Mouse (Mus musculus): Measurements from ENCODE around the gene Ddx31. TPM values are rescaled to one million over a fixed set of nuclear protein-coding genes. Genes with fewer than 3 reads are reported as not detected.

Gene Ddx31
- polyA plus RNA-seq, 1 experiment: 27.0 TPM

- Histone ChIP-seq H3K4me1 (ENCODE audit: control insufficient read depth, insufficient read depth, low read length) (no peaks in the 10 kb centered on the region), H3K27ac (ENCODE audit: insufficient read depth, low read length) (no peak overlapping the region), H3K4me3 (ENCODE audit: low read depth, low read length) (no peak overlapping the region), H3K9ac (ENCODE audit: low read depth, poor library complexity, severe bottlenecking) (no peak overlapping the region), H3K27me3 (ENCODE audit: control insufficient read depth, insufficient read depth, low read length, poor library complexity, severe bottlenecking) (no peaks in the 10 kb centered on the region), H3K9me3 (replicated peaks; ENCODE audit: control insufficient read depth, insufficient read depth, low read length, poor library complexity, severe bottlenecking) (no peaks in the 10 kb centered on the region), H3K36me3 (ENCODE audit: control insufficient read depth, insufficient read depth, low read length, poor library complexity, severe bottlenecking) (no peaks in the 10 kb centered on the region)
- TF ChIP-seq CTCF (IDR thresholded peaks at IDR 0.05; ENCODE audit: low read depth, low read length): no peak
- no peak for TF ChIP-seq EP300 (IDR thresholded peaks at IDR 0.05; ENCODE audit: insufficient read depth, low read depth, low read length)
- TF ChIP-seq POLR2A (IDR thresholded peaks at IDR 0.05; ENCODE audit: insufficient read depth, low read length): no peak
These were observed 98.8 kb downstream of the Ddx31 start for GRCm38 (mm10) chr2:28938997-28939396.

DNA sequence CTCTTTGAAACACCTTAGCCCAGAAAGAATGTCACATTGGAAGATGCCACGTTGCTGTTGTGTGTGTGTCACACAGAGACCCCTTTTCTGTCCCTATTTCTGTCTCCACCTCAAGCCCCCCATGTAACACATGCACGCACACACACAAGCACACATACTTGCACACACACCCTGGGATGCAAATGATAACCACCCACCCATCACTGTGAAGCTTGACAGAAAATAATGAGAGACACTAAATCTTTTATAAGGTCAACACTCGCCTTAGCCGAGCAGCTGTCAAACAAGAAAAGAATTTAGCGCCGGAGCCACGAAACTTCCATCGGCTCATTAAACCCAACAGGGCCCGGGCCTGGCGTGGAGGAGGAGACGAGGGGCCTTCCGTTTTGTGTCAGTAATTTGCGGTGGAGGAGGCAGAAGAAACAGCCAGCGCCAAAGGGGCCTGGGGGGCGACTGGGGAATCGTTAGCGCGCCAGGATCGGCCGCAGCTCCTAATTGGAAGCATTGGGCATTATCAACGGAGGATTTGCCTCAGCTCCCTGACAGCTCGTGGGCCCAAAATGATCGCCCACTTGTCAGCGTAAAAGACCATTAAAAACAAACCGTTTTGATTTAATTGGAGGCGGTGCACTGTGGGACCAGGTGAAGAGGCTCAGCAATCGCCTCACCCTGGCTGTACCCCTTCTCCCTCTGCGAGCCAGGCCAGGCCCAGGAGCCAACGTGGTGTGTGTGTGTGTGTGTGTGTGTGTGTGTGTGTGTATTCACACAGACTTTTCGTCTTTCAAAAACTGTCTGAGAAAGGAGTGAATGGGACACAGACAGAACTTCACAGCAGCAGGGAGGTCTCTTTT lies 103.7 kb downstream of the Ddx31 start:
- Histone ChIP-seq H3K4me1 (ENCODE audit: control insufficient read depth, insufficient read depth, low read length) (no peaks in the 10 kb centered on the region), H3K36me3 (ENCODE audit: control insufficient read depth, insufficient read depth, low read length, poor library complexity, severe bottlenecking) (no peaks in the 10 kb centered on the region), H3K9me3 (replicated peaks; ENCODE audit: control insufficient read depth, insufficient read depth, low read length, poor library complexity, severe bottlenecking) (no peaks in the 10 kb centered on the region), H3K4me3 (ENCODE audit: low read depth, low read length) (no peak overlapping the region), H3K9ac (ENCODE audit: low read depth, poor library complexity, severe bottlenecking) (no peak overlapping the region), H3K27me3 (ENCODE audit: control insufficient read depth, insufficient read depth, low read length, poor library complexity, severe bottlenecking) (no peaks in the 10 kb centered on the region), H3K27ac (ENCODE audit: insufficient read depth, low read length) (no peak overlapping the region)
- no peak for TF ChIP-seq EP300 (IDR thresholded peaks at IDR 0.05; ENCODE audit: insufficient read depth, low read depth, low read length)
- TF ChIP-seq POLR2A (IDR thresholded peaks at IDR 0.05; ENCODE audit: insufficient read depth, low read length): no peak
- TF ChIP-seq CTCF (IDR thresholded peaks at IDR 0.05; ENCODE audit: low read depth, low read length): no peak

GRCm38 (mm10) chr2:28945388-28945787 lies 105.2 kb downstream of the Ddx31 start:
- no peaks in the 10 kb centered on the region for H3K9me3 ChIP-seq (replicated peaks; ENCODE audit: control insufficient read depth, insufficient read depth, low read length, poor library complexity, severe bottlenecking)
- H3K27me3 ChIP-seq (ENCODE audit: control insufficient read depth, insufficient read depth, low read length, poor library complexity, severe bottlenecking): no peaks in the 10 kb centered on the region
- H3K27ac ChIP-seq (ENCODE audit: insufficient read depth, low read length): no peak overlapping the region
- H3K4me3 ChIP-seq (ENCODE audit: low read depth, low read length): no peak overlapping the region
- H3K36me3 ChIP-seq (ENCODE audit: control insufficient read depth, insufficient read depth, low read length, poor library complexity, severe bottlenecking): no peaks in the 10 kb centered on the region
- no peaks in the 10 kb centered on the region for H3K4me1 ChIP-seq (ENCODE audit: control insufficient read depth, insufficient read depth, low read length)
- TF ChIP-seq CTCF (IDR thresholded peaks at IDR 0.05; ENCODE audit: low read depth, low read length) (no peak), EP300 (IDR thresholded peaks at IDR 0.05; ENCODE audit: insufficient read depth, low read depth, low read length) (no peak), POLR2A (IDR thresholded peaks at IDR 0.05; ENCODE audit: insufficient read depth, low read length) (no peak)
- H3K9ac ChIP-seq (ENCODE audit: low read depth, poor library complexity, severe bottlenecking): no peak overlapping the region

GRCm38 (mm10) chr2:28946312-28946711 lies 106.1 kb downstream of the Ddx31 start:
- Histone ChIP-seq H3K9me3 (replicated peaks; ENCODE audit: control insufficient read depth, insufficient read depth, low read length, poor library complexity, severe bottlenecking) (no peaks in the 10 kb centered on the region), H3K36me3 (ENCODE audit: control insufficient read depth, insufficient read depth, low read length, poor library complexity, severe bottlenecking) (no peaks in the 10 kb centered on the region), H3K9ac (ENCODE audit: low read depth, poor library complexity, severe bottlenecking) (no peak overlapping the region), H3K27ac (ENCODE audit: insufficient read depth, low read length) (no peak overlapping the region), H3K27me3 (ENCODE audit: control insufficient read depth, insufficient read depth, low read length, poor library complexity, severe bottlenecking) (no peaks in the 10 kb centered on the region), H3K4me1 (ENCODE audit: control insufficient read depth, insufficient read depth, low read length) (no peaks in the 10 kb centered on the region), H3K4me3 (ENCODE audit: low read depth, low read length) (no peak overlapping the region)
- TF ChIP-seq POLR2A (IDR thresholded peaks at IDR 0.05; ENCODE audit: insufficient read depth, low read length): no peak
- no peak for TF ChIP-seq CTCF (IDR thresholded peaks at IDR 0.05; ENCODE audit: low read depth, low read length)
- no peak for TF ChIP-seq EP300 (IDR thresholded peaks at IDR 0.05; ENCODE audit: insufficient read depth, low read depth, low read length)

DNA sequence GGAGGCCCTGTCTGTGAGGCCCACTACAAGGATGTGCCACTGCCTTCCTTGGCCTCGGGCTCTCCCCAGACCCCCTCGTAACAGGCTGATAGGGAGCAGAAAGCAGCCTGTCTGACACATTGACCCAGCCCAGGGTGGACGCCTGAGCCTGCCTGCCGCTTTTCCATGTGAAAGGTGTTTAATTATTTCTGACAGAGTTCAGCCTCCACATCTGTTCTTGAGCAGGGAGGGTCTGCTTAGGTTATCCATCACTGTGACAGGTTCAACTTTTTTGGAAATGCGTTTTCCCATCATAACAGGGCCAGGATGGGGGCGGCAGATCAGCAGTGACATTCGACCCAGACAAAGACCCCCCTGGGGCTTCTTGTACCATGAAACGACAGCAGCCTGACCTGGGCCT lies 112.8 kb downstream of the Ddx31 start:
- Histone ChIP-seq H3K4me3 (ENCODE audit: low read depth, low read length) (no peak overlapping the region), H3K9me3 (replicated peaks; ENCODE audit: control insufficient read depth, insufficient read depth, low read length, poor library complexity, severe bottlenecking) (no peaks in the 10 kb centered on the region), H3K4me1 (ENCODE audit: control insufficient read depth, insufficient read depth, low read length) (no peaks in the 10 kb centered on the region), H3K9ac (ENCODE audit: low read depth, poor library complexity, severe bottlenecking) (no peak overlapping the region), H3K27ac (ENCODE audit: insufficient read depth, low read length) (no peak overlapping the region), H3K27me3 (ENCODE audit: control insufficient read depth, insufficient read depth, low read length, poor library complexity, severe bottlenecking) (no peaks in the 10 kb centered on the region), H3K36me3 (ENCODE audit: control insufficient read depth, insufficient read depth, low read length, poor library complexity, severe bottlenecking) (no peaks in the 10 kb centered on the region)
- TF ChIP-seq POLR2A (IDR thresholded peaks at IDR 0.05; ENCODE audit: insufficient read depth, low read length): no peak
- TF ChIP-seq CTCF (IDR thresholded peaks at IDR 0.05; ENCODE audit: low read depth, low read length): no peak
- TF ChIP-seq EP300 (IDR thresholded peaks at IDR 0.05; ENCODE audit: insufficient read depth, low read depth, low read length): no peak

DNA sequence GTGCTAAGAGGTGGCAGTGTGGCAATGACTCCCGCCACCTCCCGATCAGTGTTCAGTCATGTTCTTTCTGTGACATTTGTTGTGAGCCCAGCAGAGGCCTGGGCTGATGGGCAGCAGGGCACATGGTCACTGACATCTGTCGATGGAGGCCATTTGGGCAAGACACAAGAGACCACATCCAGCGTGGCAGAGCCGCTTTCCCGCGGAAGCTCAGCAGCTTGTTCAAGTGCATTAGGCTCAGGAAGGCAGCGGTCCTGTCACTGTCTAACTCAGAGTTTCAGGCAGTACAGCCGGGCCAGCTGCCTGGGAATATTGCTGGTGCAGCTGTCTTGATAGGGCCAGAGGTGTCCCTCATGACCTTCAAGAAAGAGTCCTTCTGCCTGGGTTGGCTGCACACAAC lies 114.4 kb downstream of the Ddx31 start:
- TF ChIP-seq POLR2A (IDR thresholded peaks at IDR 0.05; ENCODE audit: insufficient read depth, low read length) (no peak), EP300 (IDR thresholded peaks at IDR 0.05; ENCODE audit: insufficient read depth, low read depth, low read length) (no peak), CTCF (IDR thresholded peaks at IDR 0.05; ENCODE audit: low read depth, low read length) (no peak)
- no peaks in the 10 kb centered on the region for H3K4me1 ChIP-seq (ENCODE audit: control insufficient read depth, insufficient read depth, low read length)
- H3K27me3 ChIP-seq (ENCODE audit: control insufficient read depth, insufficient read depth, low read length, poor library complexity, severe bottlenecking): no peaks in the 10 kb centered on the region
- no peak overlapping the region for H3K27ac ChIP-seq (ENCODE audit: insufficient read depth, low read length)
- H3K9me3 ChIP-seq (replicated peaks; ENCODE audit: control insufficient read depth, insufficient read depth, low read length, poor library complexity, severe bottlenecking): no peaks in the 10 kb centered on the region
- no peaks in the 10 kb centered on the region for H3K36me3 ChIP-seq (ENCODE audit: control insufficient read depth, insufficient read depth, low read length, poor library complexity, severe bottlenecking)
- no peak overlapping the region for H3K4me3 ChIP-seq (ENCODE audit: low read depth, low read length)
- H3K9ac ChIP-seq (ENCODE audit: low read depth, poor library complexity, severe bottlenecking): no peak overlapping the region

Other genes starting within 250 kb of the Ddx31 start
- 0.49 and 0.76 TPM in 2 replicates for gene Gfi1b, start 218.4 kb upstream of the Ddx31 start, polyA plus RNA-seq (2011; ENCODE audit: insufficient read depth, insufficient read length, low read depth, missing spikeins)
- gene Tsc1, start 199.2 kb upstream of the Ddx31 start, polyA plus RNA-seq (2011; ENCODE audit: insufficient read depth, insufficient read length, low read depth, missing spikeins): 26.9 and 32.5 TPM in 2 replicates
- gene Spaca9, start 140.7 kb upstream of the Ddx31 start, polyA plus RNA-seq (2011; ENCODE audit: insufficient read depth, insufficient read length, low read depth, missing spikeins): 1.1 TPM in 1 of 2 replicates, not detected in the other
- gene Ak8, start 140.2 kb upstream of the Ddx31 start, polyA plus RNA-seq (2011; ENCODE audit: insufficient read depth, insufficient read length, low read depth, missing spikeins): 1.9 and 3.3 TPM in 2 replicates
- gene Gtf3c4, start within 50 bp of the Ddx31 start, polyA plus RNA-seq (2011; ENCODE audit: insufficient read depth, insufficient read length, low read depth, missing spikeins): 29.0 and 33.9 TPM in 2 replicates
- gene Barhl1, start 76.3 kb downstream of the Ddx31 start, polyA plus RNA-seq (2011; ENCODE audit: insufficient read depth, insufficient read length, low read depth, missing spikeins): 0.56 TPM in 1 of 2 replicates, not detected in the other
- gene Cfap77, start 214.7 kb downstream of the Ddx31 start, polyA plus RNA-seq (2011; ENCODE audit: insufficient read depth, insufficient read length, low read depth, missing spikeins): 2.5 and 3.0 TPM in 2 replicates
- 26.2 and 33.9 TPM in 2 replicates for gene Ttf1, start 219.9 kb downstream of the Ddx31 start, polyA plus RNA-seq (2011; ENCODE audit: insufficient read depth, insufficient read length, low read depth, missing spikeins)

All from ES-Bruce4 (cell line).